Mouse (Mus musculus) 3T3-L1 (cell line): ENCODE measurements around the gene Ep400.
A peak's percentile ranks its signal among the peaks of the same experiment; 100 is the strongest.

Experiments
- DNase-seq: peaks from one replicate; pipeline ENCODE4 v3.0.0-alpha.2; 2015; ENCODE audit warnings: low read depth, low spot score

Ep400 gene

GRCm38 (mm10) chr5:110665486-110666121 lies 104.9 kb downstream of the Ep400 start:
- DNase-seq, result no peak

- DNase-seq, result no peak
These were observed 105.7 kb downstream of the Ep400 start for GRCm38 (mm10) chr5:110664750-110665269.

GRCm38 (mm10) chr5:110664041-110664440 lies 106.5 kb downstream of the Ep400 start:
- DNase-seq, result no peak

GRCm38 (mm10) chr5:110659682-110660081 lies 110.8 kb downstream of the Ep400 start:
- DNase-seq, result peak; percentile 90

- no peak for DNase-seq
These were observed 116.8 kb downstream of the Ep400 start for GRCm38 (mm10) chr5:110653686-110654085.

- DNase-seq, result peak; percentile 93
These were observed 117.5 kb downstream of the Ep400 start, which contains the start of the genes Noc4l and Ddx51 for GRCm38 (mm10) chr5:110652719-110653648. Gene Noc4l, minus strand, starts transcription at chr5:110653417. Gene Ddx51, plus strand, starts transcription at chr5:110653451.

GRCm38 (mm10) chr5:110646377-110646776 lies 124.1 kb downstream of the Ep400 start:
- no peak for DNase-seq

GRCm38 (mm10) chr5:110639459-110639858 lies 131.1 kb downstream of the Ep400 start:
- DNase-seq, result peak; percentile 92

GRCm38 (mm10) chr5:110638306-110639074 lies 132.0 kb downstream of the Ep400 start:
- peak; percentile 47 for DNase-seq

GRCm38 (mm10) chr5:110635951-110636707 lies 134.4 kb downstream of the Ep400 start:
- no peak for DNase-seq

GRCm38 (mm10) chr5:110629525-110630120 lies 140.9 kb downstream of the Ep400 start:
- DNase-seq, result peak; percentile 57

- DNase-seq, result no peak
These were observed 142.4 kb downstream of the Ep400 start for GRCm38 (mm10) chr5:110628156-110628555.

- no peak for DNase-seq
These were observed 143.2 kb downstream of the Ep400 start for GRCm38 (mm10) chr5:110627351-110627750.

- DNase-seq, result no peak
These were observed 146.2 kb downstream of the Ep400 start for GRCm38 (mm10) chr5:110624319-110624718.

- no peak for DNase-seq
These were observed 151.3 kb downstream of the Ep400 start for GRCm38 (mm10) chr5:110619226-110619625.
